8 mouse cellular contexts compared by ENCODE assay signal in genomic region chr17:5885474-5885873, GRCm38 (mm10). TPM values are rescaled to one million over a fixed set of nuclear protein-coding genes. Genes with fewer than 3 reads are reported as not detected.
DNase-seq lines count a peak whose midpoint lies in the region; ATAC-seq lines count a peak whose summit lies in the region.
"Had no signal": no experiment of that assay in that cellular context is flagged by ENCODE, and none has a peak within 500 bp of the region (broad histone marks: within the 10 kb centered on the region; RNA-seq: fewer than 3 reads in every experiment).

No protein-coding gene starts in this region.

- peak; percentile 58 for ATAC-seq in heart, embryonic 13.5 days (ENCODE audit: extremely low read depth, insufficient number of reproducible peaks, low FRiP score, low TSS enrichment)
- ATAC-seq in kidney, embryonic 14.5 days (ENCODE audit: low FRiP score, low TSS enrichment), result peak; percentile 57; the same call in 1 of the 2 replicates
- ATAC-seq in lung, embryonic 15.5 days (ENCODE audit: borderline replicate concordance, extremely low read depth, low FRiP score, low TSS enrichment), result peak; percentile 49

- 18% methylated on average over 8 of the region's 8 CpGs for WGBS in heart, embryonic 13.5 days
- 40% methylated on average over 8 of the region's 8 CpGs for WGBS in kidney, embryonic 14.5 days
- 11% methylated on average over 8 of the region's 8 CpGs for WGBS in lung, embryonic 15.5 days

- peaks cover 10% of the 10 kb centered on the region; the same call in 1 of the 2 replicates for H3K36me3 ChIP-seq in heart, embryonic 13.5 days
- peaks cover 2% of the 10 kb centered on the region; the same call in 1 of the 2 replicates for H3K36me3 ChIP-seq in kidney, embryonic 14.5 days (ENCODE audit: control insufficient read depth, insufficient read depth, low read length)
- H3K36me3 ChIP-seq in lung, embryonic 15.5 days, result no peaks in the 10 kb centered on the region

- DNase-seq in urinary bladder, postnatal 4 days (ENCODE audit: low spot score in 2 of 2), result peak; percentile 43 to 65
- no peak for DNase-seq in urinary bladder, postnatal 25 days (ENCODE audit: low spot score)
- peak; percentile 73 to 84 for DNase-seq in cerebellum, postnatal 14 days
- peak; percentile 47 for DNase-seq in skeletal muscle tissue, adult 2 months (ENCODE audit: low read depth, low spot score)

- no peaks in the 10 kb centered on the region for H3K27me3 ChIP-seq in heart, embryonic 13.5 days (replicated peaks)
- H3K27me3 ChIP-seq in kidney, embryonic 14.5 days (ENCODE audit: control insufficient read depth, insufficient read depth, low read length), result no peaks in the 10 kb centered on the region
- no peaks in the 10 kb centered on the region for H3K27me3 ChIP-seq in lung, embryonic 15.5 days

- H3K4me3 ChIP-seq in heart, embryonic 13.5 days, result no peak overlapping the region
- H3K4me3 ChIP-seq in kidney, embryonic 14.5 days (ENCODE audit: low read length), result no peak overlapping the region
- no peak overlapping the region for H3K4me3 ChIP-seq in lung, embryonic 15.5 days
- H3K4me3 ChIP-seq: myocyte had no signal

- H3K9me3 ChIP-seq in heart, embryonic 13.5 days, result no peaks in the 10 kb centered on the region
- H3K9me3 ChIP-seq in kidney, embryonic 14.5 days (ENCODE audit: control insufficient read depth, low read length), result no peaks in the 10 kb centered on the region
- H3K9me3 ChIP-seq in lung, embryonic 15.5 days, result no peaks in the 10 kb centered on the region

- H3K4me1 ChIP-seq in heart, embryonic 13.5 days, result peaks cover 29% of the 10 kb centered on the region
- H3K4me1 ChIP-seq in kidney, embryonic 14.5 days (ENCODE audit: control insufficient read depth, insufficient read depth, low read length), result peaks cover 15% of the 10 kb centered on the region; the same call in 1 of the 2 replicates
- H3K4me1 ChIP-seq in lung, embryonic 15.5 days, result peaks cover 18% of the 10 kb centered on the region

- H3K4me2 ChIP-seq in heart, embryonic 13.5 days, result peak overlapping the region; percentile 22
- H3K4me2 ChIP-seq in kidney, embryonic 14.5 days (replicated peaks; ENCODE audit: low read depth, low read length), result no peak overlapping the region
- H3K4me2 ChIP-seq in lung, embryonic 15.5 days, result peak overlapping the region; percentile 12; the same call in 1 of the 2 replicates

- peak overlapping the region; percentile 59 for H3K9ac ChIP-seq in heart, embryonic 13.5 days
- H3K9ac ChIP-seq in kidney, embryonic 14.5 days (ENCODE audit: low read depth, low read length), result no peak overlapping the region
- no peak overlapping the region for H3K9ac ChIP-seq in lung, embryonic 15.5 days

- peak overlapping the region; percentile 80 for H3K27ac ChIP-seq in heart, embryonic 13.5 days (replicated peaks)
- H3K27ac ChIP-seq in kidney, embryonic 14.5 days (ENCODE audit: low read depth, low read length), result peak overlapping the region; percentile 48
- peak overlapping the region; percentile 73 for H3K27ac ChIP-seq in lung, embryonic 15.5 days

RNA-seq across cellular contexts. Expression of gene Snx9, which starts 44.3 kb away (rescaled TPM):
- 20.0 and 20.5 TPM in 2 replicates for polyA plus RNA-seq in heart, embryonic 13.5 days (2015; fragmentation: Nextera tagmentation; extraction: Ambion mirVana)
- polyA plus RNA-seq in kidney, embryonic 14.5 days (2014; fragmentation: Nextera tagmentation; extraction: Ambion mirVana), result 27.6 and 44.5 TPM in 2 replicates
- polyA plus RNA-seq in lung, embryonic 15.5 days (2015; fragmentation: Nextera tagmentation; extraction: Ambion mirVana), result 28.2 and 29.5 TPM in 2 replicates

RNA-seq across cellular contexts. Expression of gene Synj2, which starts 55.6 kb away (rescaled TPM):
- 3.0 and 3.1 TPM in 2 replicates for polyA plus RNA-seq in heart, embryonic 13.5 days (2015; fragmentation: Nextera tagmentation; extraction: Ambion mirVana)
- 2.9 and 4.3 TPM in 2 replicates for polyA plus RNA-seq in kidney, embryonic 14.5 days (2014; fragmentation: Nextera tagmentation; extraction: Ambion mirVana)
- 3.3 and 3.4 TPM in 2 replicates for polyA plus RNA-seq in lung, embryonic 15.5 days (2015; fragmentation: Nextera tagmentation; extraction: Ambion mirVana)
